Mouse (Mus musculus) forebrain, embryonic 11.5 days (tissue): ENCODE measurements around the gene Map1lc3a. TPM values are rescaled to one million over a fixed set of nuclear protein-coding genes. Genes with fewer than 3 reads are reported as not detected.

ENCODE experiments used
- ATAC-seq: fragments of 200-750 bp; cut with Nextera tagmentation; replicated peaks from 2 replicates; pipeline ENCODE4 v1.8.0; 2017; ENCODE audit warnings: moderate TSS enrichment; ENCODE audit not compliant: low FRiP score
- DNase-seq: peaks from one replicate; pipeline ENCODE4 v3.0.0-alpha.2; 2017; ENCODE audit warnings: low spot score
- H3K27ac ChIP-seq: fragments of 300-500 bp; sonication (generic); 2 replicates; pipeline ENCODE4 v1.5.1; 2014; ENCODE audit warnings: low read depth, low read length
- H3K27me3 ChIP-seq: fragments of 300-500 bp; sonication (generic); 2 replicates; pipeline ENCODE4 v1.6.1; 2014; ENCODE audit warnings: mild to moderate bottlenecking, low read length, mixed read lengths; ENCODE audit not compliant: control insufficient read depth, insufficient read depth
- H3K36me3 ChIP-seq: fragments of 300-500 bp; sonication (generic); 2 replicates; pipeline ENCODE4 v1.6.1; 2014; ENCODE audit warnings: mild to moderate bottlenecking, low read length, moderate library complexity, mixed read lengths; ENCODE audit not compliant: control insufficient read depth, insufficient read depth
- H3K4me1 ChIP-seq: fragments of 300-500 bp; sonication (generic); replicated peaks from 2 replicates; pipeline ENCODE4 v1.6.1; 2014; ENCODE audit warnings: low read length, mixed read lengths; ENCODE audit not compliant: control insufficient read depth, insufficient read depth
- H3K4me2 ChIP-seq: fragments of 300-500 bp; sonication (generic); 2 replicates; pipeline ENCODE4 v1.6.1; 2014; ENCODE audit warnings: low read depth, mild to moderate bottlenecking, low read length, moderate library complexity, mixed read lengths; ENCODE audit not compliant: severe bottlenecking
- H3K4me3 ChIP-seq: fragments of 300-500 bp; sonication (generic); 2 replicates; pipeline ENCODE4 v1.5.1; 2014; ENCODE audit warnings: low read depth, low read length
- H3K9ac ChIP-seq: fragments of 300-500 bp; sonication (generic); 2 replicates; pipeline ENCODE4 v1.6.1; 2014; ENCODE audit warnings: low read length
- H3K9me3 ChIP-seq: fragments of 300-500 bp; sonication (generic); 2 replicates; pipeline ENCODE4 v1.6.1; 2016; ENCODE audit warnings: low read length, mixed read lengths; ENCODE audit not compliant: control insufficient read depth
- WGBS: fragments of 180-500 bp; shearing (Covaris S2); extraction: QIAGEN DNeasy Blood & Tissue Kit; methylation state at CpG from one replicate; pipeline ENCODE4 v1.1.7; 2014; 5-methylcytosine and 5-hydroxymethylcytosine counted together
- polyA plus RNA-seq: library from polyadenylated mRNA; unstranded; fragments of >200 nt; fragmentation: Nextera tagmentation; extraction: Ambion mirVana; gene quantifications from 2 replicates; pipeline ENCODE4 v1.2.1, GENCODE M21; 2014

Map1lc3a gene
- polyA plus RNA-seq, 1 experiment from 2014 or later = 129 TPM

DNA sequence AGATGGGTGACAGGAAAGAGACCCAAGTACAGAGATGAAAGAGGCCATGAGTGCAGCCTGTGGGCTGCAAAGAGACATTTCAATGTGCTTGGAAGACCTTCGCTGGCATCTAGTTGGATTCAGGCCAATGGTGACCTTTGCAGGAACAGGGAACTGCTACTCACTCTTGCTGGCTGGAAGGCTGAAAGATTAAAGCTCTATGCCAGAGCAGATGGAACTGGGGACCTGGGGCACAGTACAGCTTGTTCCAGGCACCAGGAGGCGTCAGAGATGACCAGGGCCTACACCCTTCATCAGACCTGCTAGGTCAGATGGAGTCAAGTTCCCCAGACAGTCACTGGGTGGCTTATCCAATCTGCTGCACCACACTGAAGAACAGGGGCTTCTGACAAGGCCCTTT is 17.3 kb downstream of the Map1lc3a start:
- ATAC-seq (no peak), DNase-seq (no peak)
- H3K9me3 ChIP-seq = no peaks in the 10 kb centered on the region
- H3K4me1 ChIP-seq = no peaks in the 10 kb centered on the region
- 87% methylated on average over 2 of the region's 2 CpGs for WGBS
- H3K4me3 ChIP-seq = no peak overlapping the region
- no peak overlapping the region for H3K27ac ChIP-seq
- H3K36me3 ChIP-seq = peaks cover 7% of the 10 kb centered on the region; the same call in 1 of the 2 replicates
- H3K4me2 ChIP-seq = no peak overlapping the region
- no peaks in the 10 kb centered on the region for H3K27me3 ChIP-seq
- no peak overlapping the region for H3K9ac ChIP-seq

DNA sequence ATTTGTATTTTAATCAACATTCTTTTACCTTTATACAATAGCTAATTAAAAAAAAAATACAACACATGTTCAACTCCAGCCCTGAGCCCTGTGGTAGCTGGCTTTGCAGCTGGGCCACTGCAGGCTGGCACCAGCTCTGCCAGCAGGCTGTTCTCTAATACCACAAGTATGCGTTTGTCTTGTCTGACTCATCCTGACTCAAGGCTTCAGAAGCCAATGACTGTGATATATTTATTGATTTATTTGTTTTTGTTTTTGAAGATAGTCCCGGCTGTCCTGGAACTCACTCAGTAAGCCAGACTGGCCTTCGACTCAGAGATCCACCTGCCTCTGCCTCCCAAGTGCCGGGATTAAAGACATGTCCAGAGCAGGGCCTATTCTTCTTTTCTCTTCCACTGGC is 17.8 kb downstream of the Map1lc3a start:
- DNase-seq (no peak), ATAC-seq (no peak)
- no peak overlapping the region for H3K4me3 ChIP-seq
- H3K4me2 ChIP-seq = no peak overlapping the region
- no peak overlapping the region for H3K9ac ChIP-seq
- H3K27me3 ChIP-seq = no peaks in the 10 kb centered on the region
- 93% methylated on average over 4 of the region's 4 CpGs for WGBS
- H3K36me3 ChIP-seq = peaks cover 10% of the 10 kb centered on the region; the same call in 1 of the 2 replicates
- H3K4me1 ChIP-seq = no peaks in the 10 kb centered on the region
- H3K27ac ChIP-seq = no peak overlapping the region
- no peaks in the 10 kb centered on the region for H3K9me3 ChIP-seq

- Histone ChIP-seq H3K27ac (no peak overlapping the region), H3K9ac (no peak overlapping the region), H3K4me1 (no peaks in the 10 kb centered on the region), H3K9me3 (no peaks in the 10 kb centered on the region), H3K36me3 (peaks cover 10% of the 10 kb centered on the region; the same call in 1 of the 2 replicates), H3K4me3 (no peak overlapping the region), H3K27me3 (no peaks in the 10 kb centered on the region), H3K4me2 (no peak overlapping the region)
- ATAC-seq (no peak), DNase-seq (no peak)
- WGBS = 97% methylated on average over 6 of the region's 6 CpGs
These were observed 19.4 kb downstream of the Map1lc3a start for GRCm38 (mm10) chr2:155295453-155295852.

DNA sequence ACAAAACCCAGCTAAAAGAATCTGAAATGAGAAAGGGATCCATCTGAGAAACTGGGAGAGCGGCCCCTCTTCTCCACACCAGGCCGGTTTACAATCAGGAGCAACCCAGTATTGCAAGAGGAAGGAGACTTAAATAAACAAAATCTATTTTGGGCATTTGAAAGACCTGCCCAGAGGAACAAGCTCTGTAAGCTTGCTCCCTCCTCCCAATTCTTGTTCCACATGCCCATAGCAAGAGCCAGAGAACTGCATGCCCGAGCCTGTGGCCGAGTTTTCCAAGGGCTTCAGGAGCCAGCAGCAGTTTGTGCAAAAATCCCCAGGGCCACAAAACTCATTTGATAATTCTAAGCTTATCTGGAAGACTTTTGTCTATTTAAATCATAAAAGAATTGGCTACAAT is 23.5 kb downstream of the Map1lc3a start:
- H3K9ac ChIP-seq = no peak overlapping the region
- H3K9me3 ChIP-seq = no peaks in the 10 kb centered on the region
- H3K36me3 ChIP-seq = peaks cover 10% of the 10 kb centered on the region; the same call in 1 of the 2 replicates
- no peak overlapping the region for H3K27ac ChIP-seq
- no peaks in the 10 kb centered on the region for H3K4me1 ChIP-seq
- H3K4me2 ChIP-seq = no peak overlapping the region
- no peak for DNase-seq
- H3K27me3 ChIP-seq = no peaks in the 10 kb centered on the region
- 92% methylated on average over 4 of the region's 4 CpGs for WGBS
- H3K4me3 ChIP-seq = no peak overlapping the region
- no peak for ATAC-seq

DNA sequence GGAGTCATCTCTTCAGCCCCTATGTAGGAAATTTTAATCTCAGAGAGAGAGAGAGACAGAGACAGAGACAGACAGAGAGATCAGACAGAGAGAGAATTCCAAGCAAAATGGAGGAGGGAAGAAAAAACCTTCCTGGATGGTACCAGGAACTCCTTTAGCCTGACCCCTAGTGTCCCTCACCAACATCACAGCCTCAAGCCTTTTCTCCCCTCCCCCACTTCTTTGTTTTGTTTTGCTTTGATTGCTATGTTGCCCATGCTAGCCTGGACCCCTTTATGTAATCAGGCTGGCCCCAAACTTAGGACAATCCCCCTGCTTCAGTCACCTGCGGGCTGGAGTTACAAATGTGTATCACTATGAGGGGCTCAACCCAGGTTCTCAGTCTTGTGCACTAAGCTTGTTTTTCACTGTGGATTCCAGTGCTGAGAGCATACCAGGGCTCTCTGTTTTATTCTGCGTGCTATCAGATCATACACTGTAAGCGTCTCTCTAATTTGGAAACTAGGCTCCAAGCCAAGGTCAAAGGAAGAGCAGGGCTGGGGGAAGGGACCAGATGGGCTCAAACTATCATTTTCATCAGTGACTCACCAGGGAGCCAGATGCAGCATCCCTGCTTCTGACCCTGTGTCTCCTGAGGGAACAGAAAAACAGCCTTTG is 33.0 kb downstream of the Map1lc3a start:
- DNase-seq (no peak), ATAC-seq (no peak)
- Histone ChIP-seq H3K4me2 (no peak overlapping the region), H3K9me3 (no peaks in the 10 kb centered on the region), H3K36me3 (no peaks in the 10 kb centered on the region; the same call in 1 of the 2 replicates), H3K4me1 (no peaks in the 10 kb centered on the region; the same call in 1 of the 2 replicates), H3K27me3 (no peaks in the 10 kb centered on the region), H3K27ac (no peak overlapping the region), H3K9ac (peak overlapping the region; percentile 5; the same call in 1 of the 2 replicates), H3K4me3 (no peak overlapping the region)
- WGBS = 42% methylated on average over 3 of the region's 3 CpGs

DNA sequence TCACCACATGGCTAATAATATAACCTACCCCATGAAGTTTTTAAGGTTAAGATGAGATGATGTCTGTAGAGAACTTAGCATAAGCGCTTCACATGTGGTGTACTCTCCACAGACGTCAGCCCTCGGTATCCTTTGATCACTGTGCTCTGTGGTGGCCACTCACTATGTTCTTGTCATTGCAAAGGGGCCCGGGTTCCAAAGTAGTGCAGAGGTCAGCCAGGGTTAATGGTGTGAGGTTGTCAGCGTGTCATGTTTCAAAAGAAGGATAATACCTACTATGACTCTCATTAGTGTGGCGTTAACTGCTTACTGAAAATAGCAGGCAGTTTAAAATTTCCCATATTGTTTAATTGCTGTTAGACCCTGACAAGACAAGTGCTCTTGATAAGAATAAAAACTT is 37.6 kb downstream of the Map1lc3a start:
- 44% methylated on average over 6 of the region's 6 CpGs for WGBS
- Histone ChIP-seq H3K9me3 (no peaks in the 10 kb centered on the region), H3K27me3 (no peaks in the 10 kb centered on the region), H3K9ac (no peak overlapping the region), H3K36me3 (no peaks in the 10 kb centered on the region), H3K27ac (no peak overlapping the region), H3K4me1 (no peaks in the 10 kb centered on the region; the same call in 1 of the 2 replicates), H3K4me3 (no peak overlapping the region), H3K4me2 (no peak overlapping the region)
- ATAC-seq (no peak), DNase-seq (no peak)

DNA sequence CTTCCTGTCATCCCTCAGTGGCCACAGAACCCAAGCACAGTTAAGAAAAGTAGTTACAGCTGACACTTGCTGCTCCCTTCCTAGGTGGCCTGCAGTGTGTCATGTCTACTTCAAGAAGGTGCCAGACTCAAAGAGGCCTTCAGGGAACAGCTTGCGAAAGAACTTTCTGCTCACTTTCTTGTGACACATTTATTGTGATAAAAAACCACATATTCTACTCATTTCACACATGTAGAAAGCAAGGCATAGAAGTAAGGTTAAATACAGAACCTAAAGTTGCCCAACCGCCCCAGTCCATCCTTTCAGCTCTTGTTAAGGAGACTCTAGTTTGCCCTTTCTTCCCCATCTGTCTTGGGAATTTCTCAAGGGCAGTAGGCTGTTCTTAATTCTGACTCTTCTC is 42.5 kb downstream of the Map1lc3a start:
- Histone ChIP-seq H3K4me2 (no peak overlapping the region), H3K4me3 (no peak overlapping the region), H3K4me1 (no peaks in the 10 kb centered on the region), H3K27me3 (no peaks in the 10 kb centered on the region), H3K36me3 (no peaks in the 10 kb centered on the region), H3K9ac (no peak overlapping the region), H3K9me3 (no peaks in the 10 kb centered on the region), H3K27ac (no peak overlapping the region)
- ATAC-seq (no peak), DNase-seq (no peak)
- WGBS = 96% methylated on average over 2 of the region's 2 CpGs

GRCm38 (mm10) chr2:155320596-155320995 is 44.5 kb downstream of the Map1lc3a start:
- Histone ChIP-seq H3K4me1 (no peaks in the 10 kb centered on the region), H3K4me3 (no peak overlapping the region), H3K36me3 (no peaks in the 10 kb centered on the region), H3K9me3 (no peaks in the 10 kb centered on the region), H3K27me3 (no peaks in the 10 kb centered on the region), H3K9ac (no peak overlapping the region), H3K4me2 (no peak overlapping the region), H3K27ac (no peak overlapping the region)
- no peak for DNase-seq
- ATAC-seq = no peak
- WGBS = 82% methylated on average over 5 of the region's 5 CpGs

DNA sequence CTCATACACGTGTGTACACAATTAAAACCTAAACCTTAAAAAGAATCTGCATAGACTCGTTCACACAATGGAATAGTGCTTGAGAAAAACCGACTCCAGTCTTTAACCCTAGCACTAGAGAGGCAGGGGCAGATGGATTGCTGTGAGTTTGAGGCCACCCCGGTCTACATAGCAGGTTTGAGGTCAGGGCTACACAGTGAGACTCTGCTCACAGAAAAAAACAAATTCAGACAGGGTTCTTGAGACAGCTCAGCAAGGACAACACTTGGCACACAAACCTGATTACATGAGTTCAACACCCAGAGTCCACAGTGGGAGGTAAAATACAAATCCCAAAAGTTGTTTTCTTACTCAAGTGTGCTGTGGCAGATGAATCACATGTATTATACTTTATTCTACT is 49.9 kb downstream of the Map1lc3a start:
- WGBS = 86% methylated on average over 4 of the region's 4 CpGs
- no peaks in the 10 kb centered on the region for H3K27me3 ChIP-seq
- no peak overlapping the region for H3K4me2 ChIP-seq
- no peak overlapping the region for H3K9ac ChIP-seq
- no peak for ATAC-seq
- H3K4me3 ChIP-seq = no peak overlapping the region
- no peak for DNase-seq
- no peak overlapping the region for H3K27ac ChIP-seq
- H3K9me3 ChIP-seq = no peaks in the 10 kb centered on the region
- H3K36me3 ChIP-seq = peaks cover 4% of the 10 kb centered on the region
- no peaks in the 10 kb centered on the region for H3K4me1 ChIP-seq
